Mouse (Mus musculus): ENCODE measurements around the gene Idh2. TPM values are rescaled to one million over a fixed set of nuclear protein-coding genes. Genes with fewer than 3 reads are reported as not detected.
A peak's percentile ranks its signal among the peaks of the same experiment; 100 is the strongest.

Gene Idh2
- total RNA-seq, 2 experiments from 2014 or later, result 51.5 to 63.4 TPM

DNA sequence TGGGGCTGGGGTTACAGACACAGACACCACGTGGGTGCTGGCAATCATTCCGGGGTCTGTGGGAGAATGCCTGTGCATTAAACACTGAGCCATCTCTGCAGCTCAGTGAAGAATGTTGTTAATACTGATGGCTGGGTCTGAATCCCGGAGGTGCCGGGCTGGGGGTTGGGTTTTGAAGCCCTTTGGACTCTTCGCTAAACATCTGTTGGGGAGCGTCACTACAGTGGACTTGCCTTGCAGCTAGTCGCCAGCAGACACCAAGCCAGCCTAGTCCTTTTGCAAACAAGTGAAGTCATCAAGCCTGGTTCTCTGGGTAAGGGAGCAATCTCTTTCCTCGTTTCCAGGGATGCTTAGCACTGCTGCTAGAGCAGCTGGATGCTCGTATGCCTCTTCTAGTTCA is 27.0 kb downstream of the Idh2 start:
- DNase-seq (ENCODE audit: low spot score in 2 of 2), result no peak

DNA sequence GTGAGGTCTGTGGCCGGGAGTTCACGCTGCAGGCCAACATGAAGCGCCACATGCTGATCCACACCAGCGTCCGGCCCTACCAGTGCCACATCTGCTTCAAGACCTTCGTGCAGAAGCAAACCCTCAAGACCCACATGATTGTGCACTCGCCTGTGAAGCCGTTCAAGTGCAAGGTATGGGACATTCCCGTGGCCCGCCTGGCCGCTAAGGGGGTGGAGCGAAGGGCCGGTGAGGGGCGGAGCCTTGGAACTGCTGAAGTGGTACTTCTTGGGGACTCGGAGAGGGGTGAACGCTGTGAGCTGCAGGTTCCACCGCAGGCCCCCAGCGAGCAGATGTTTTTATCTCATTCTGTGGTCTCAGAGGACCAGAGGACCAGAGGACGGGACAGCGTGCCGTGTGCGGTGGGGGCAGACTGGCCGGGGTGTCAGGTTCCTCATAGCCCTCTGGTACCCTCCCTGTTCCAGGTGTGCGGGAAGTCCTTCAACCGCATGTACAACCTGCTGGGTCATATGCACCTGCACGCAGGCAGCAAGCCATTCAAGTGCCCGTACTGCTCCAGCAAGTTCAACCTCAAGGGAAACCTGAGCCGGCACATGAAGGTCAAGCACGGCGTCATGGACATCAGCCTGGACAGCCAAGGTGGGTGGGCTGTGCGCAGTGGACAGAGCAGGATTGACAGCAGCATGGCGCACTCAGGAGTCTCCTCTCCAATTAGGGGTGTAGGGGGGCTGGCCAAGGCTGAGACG is 29.0 kb downstream of the Idh2 start:
- no peak for DNase-seq (ENCODE audit: low spot score in 2 of 2)

DNA sequence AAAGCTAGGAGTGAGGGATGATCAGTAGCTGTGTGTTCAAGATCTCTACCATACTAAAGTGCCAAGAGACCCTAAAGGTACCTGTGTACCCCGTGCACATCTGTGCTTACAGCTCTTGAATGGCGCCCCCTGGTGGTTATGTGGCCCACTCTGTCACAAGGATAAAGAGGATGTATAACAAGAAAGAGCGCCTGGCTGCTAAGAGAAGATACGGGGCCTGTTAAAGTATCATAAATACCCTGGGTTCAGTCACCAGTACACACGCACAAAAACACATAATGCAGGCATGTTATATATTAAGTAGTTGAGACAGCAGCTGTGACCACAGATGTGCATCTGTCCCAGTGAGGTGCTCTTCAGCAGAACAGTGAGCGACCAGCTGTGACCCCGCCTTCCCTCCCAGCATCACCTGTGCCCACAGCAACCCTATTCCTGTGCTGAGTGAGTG is 30.7 kb downstream of the Idh2 start:
- DNase-seq (ENCODE audit: low spot score in 2 of 2), result peak in 1 of 2 experiments; percentile 52

DNA sequence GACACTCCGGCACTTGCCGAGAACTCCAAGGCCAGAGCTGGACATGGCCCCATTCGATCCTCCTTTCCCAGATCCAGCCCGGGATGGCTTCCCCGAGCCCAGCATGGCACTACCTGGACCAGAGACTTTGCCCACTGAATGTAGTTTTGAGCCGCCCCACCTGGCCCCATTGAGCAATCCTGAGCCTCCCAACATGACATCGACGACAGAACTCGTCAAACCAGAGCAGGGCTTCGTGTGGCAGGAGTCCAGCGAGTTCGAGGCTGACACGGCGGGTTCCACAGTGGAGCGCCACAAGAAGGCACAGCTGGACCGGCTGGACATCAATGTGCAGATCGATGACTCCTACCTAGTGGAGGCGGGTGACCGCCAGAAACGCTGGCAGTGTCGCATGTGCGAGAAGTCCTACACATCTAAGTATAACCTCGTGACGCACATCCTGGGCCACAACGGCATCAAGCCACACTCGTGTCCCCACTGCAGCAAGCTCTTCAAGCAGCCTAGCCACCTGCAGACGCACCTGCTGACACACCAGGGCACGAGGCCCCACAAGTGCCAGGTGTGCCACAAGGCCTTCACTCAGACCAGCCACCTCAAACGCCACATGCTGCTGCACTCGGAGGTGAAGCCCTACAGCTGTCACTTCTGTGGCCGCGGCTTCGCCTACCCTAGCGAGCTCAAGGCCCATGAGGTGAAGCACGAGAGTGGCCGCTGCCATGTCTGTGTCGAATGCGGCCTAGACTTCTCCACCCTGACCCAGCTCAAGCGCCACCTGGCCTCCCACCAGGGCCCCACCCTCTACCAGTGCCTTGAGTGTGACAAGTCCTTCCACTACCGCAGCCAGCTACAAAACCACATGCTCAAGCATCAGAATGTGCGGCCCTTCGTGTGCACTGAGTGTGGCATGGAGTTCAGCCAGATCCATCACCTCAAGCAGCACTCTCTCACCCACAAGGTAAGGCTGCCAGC is 33.3 kb downstream of the Idh2 start:
- no peak for DNase-seq (ENCODE audit: low spot score in 2 of 2)

DNA sequence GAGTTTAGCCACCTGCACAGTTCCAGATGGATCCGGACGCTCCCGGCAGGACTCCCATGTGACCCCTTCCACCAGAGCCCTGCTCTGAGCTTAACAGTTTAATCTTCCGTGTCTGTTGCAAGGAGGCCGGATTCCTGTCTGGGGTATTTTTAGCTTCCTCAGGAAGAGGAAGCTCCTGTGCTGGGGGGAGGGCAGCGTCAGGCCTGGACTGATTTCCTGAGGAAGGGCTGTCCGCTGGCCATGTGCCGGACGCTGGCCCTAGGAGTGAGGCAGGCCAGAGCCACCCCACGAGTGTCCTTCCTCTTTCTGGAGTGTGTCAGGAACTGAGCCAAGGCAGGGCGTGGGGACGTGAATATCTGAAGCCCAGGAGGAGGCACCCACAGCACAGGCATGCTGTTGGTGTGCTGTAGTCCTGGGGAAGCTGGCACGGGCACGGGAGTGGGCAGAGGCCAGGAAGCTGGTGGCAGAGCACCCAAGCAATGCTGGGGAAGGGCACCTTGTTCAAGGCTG is 36.3 kb downstream of the Idh2 start:
- peak in 1 of 2 experiments; percentile 40 for DNase-seq (ENCODE audit: low spot score in 2 of 2)

DNA sequence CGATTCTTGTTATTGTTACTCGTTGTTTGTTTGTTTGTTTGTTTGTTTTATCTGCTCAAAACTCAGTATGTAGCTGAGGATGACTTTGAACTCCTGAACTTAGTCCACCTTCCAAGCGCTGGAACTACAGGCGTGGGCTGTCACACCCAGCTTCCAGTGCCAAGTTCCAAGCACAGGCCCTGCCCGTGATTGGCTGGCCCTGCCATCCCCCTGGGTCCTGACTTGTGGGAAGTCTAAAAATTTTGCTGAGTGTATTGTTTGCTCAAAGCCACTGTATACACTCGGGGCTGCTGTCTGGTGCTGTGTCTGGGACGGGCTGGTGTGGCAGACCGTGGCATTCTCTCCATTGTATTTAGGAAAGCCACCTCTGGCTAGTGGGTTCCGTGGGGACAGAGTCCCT is 37.4 kb downstream of the Idh2 start:
- no peak for DNase-seq (ENCODE audit: low spot score in 2 of 2)

DNA sequence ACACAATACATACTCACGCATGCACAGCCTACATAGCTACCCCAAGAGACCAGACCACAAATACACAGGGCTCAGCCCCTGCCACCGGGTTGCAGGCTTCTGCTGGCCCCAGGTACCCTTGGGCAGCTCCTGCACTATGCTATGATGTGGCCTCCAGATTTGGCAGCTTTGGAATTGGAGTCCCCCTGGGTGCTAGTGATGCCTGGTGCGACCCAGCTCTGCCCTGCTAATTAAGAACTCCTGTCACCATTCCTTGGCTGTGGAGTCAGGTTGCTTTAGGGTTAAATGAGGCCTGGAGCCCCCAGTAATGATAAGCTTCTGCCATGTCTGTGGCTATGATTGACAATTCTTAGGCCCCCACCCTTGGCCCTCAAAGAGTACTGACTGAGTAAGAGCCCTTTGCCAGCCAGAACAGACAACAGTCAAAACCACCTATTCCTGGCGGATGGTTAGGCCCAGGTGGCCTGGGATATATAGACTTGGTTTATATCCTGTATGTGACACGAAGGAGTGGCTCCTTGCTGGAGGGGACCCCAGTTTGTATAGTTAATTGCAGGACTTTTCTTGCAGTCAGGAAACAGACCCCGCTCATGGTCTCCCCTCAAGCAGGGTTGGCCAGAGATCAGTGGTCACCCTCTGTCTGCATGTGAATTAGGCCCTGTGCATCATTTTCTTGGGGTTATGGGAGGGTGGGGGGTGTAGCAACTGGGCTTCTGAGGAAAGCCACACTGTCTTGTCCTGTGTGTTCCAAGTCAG is 38.1 kb downstream of the Idh2 start:
- DNase-seq (ENCODE audit: low spot score in 2 of 2), result no peak

DNA sequence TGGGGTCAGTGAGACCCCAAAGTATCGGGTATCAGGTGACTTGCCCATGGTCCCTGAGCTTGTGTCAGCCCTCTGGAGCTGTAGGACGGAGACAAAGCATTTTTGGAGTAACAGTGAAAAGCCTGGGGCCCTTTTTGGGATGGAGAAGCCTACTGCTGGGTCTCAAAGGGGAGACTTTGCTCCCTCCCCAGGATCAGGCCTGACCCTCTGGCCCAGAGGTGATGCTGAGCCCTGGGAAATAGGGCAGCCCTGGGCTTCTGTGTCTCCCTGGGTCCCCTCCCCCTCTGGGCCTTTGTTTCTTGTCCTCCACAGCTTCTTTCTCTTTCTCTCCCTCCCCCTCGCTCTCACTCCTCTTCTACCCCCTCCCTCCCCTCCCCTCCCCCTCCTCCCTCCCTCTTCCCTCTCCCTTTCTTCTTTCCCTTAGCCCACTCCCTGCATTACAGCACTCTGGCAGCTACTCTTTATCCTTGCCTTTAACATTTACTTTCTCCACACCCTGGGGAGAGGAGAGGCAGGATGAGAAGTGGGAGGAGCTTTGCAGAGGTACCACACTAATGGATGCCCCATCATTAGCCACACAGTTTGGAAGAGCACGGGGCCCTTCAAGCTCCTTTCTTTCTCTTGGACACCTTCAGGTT is 39.1 kb downstream of the Idh2 start:
- DNase-seq (ENCODE audit: low spot score in 2 of 2), result no peak

DNA sequence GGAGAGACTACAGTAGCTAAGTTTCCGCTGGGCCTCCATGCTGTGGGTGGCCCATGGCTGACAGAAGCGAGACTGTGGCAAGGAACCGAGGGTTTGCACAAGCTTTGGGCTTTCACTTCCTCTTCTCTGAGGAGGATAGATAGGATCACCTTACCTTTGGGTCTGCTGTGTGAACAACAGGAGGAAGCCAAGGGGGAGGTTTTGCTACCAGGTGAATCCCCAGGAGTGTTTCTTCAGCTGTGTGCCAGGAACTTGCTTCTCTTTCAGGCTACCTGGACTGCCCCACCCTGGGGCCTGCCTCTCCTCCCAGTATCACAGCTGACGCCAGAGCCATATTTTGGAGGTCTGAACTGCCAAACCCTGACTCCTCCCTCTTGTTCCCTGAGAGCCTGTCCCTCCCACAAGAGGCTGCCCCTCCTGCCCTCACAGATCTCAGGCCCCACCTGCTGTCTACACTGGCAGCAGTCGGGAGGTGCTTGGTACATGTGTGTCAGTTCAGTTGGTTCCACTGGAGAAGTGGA is 40.2 kb downstream of the Idh2 start:
- no peak for DNase-seq (ENCODE audit: low spot score in 2 of 2)

DNA sequence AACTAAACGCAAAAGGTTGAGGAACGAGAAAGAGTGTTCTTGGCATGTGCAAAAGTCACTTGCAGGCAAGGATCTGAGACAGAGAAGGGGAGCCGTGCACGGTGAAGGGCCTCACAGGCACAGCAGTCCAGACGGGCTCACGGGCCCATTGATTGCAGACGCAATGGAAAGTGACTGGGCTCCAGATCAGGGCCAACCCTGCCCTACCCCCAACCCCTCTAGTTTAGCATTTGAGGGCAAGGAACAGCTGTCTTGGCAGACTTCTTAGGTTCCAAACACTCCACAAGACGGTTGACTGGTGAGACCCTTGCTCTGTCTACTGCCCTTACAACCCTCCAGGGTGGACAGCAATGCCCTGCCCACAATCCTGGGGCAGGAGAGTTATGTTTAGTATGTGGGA is 41.7 kb downstream of the Idh2 start:
- no peak for DNase-seq (ENCODE audit: low spot score in 2 of 2)

DNA sequence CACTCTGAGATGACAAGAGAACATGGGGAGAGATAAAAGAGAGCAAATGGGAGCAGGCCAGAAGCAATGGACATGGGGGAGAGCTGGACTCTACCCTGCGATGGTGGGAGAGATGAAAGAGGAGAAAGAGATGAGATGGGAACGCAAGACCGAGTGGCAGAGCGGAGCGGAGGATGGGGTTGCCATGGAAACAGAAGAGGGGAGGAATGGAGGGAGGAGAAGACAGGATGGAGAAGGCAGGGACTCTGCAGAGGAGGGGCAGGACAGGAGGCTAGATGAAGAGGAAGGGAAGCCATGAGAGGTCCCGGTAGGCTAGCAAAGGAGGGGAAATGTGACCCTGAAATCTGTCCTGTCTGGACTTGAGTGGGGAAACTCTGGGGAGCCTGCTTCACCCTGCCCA is 42.9 kb downstream of the Idh2 start:
- peak; percentile 51 to 71 for DNase-seq (ENCODE audit: low spot score in 2 of 2)

DNA sequence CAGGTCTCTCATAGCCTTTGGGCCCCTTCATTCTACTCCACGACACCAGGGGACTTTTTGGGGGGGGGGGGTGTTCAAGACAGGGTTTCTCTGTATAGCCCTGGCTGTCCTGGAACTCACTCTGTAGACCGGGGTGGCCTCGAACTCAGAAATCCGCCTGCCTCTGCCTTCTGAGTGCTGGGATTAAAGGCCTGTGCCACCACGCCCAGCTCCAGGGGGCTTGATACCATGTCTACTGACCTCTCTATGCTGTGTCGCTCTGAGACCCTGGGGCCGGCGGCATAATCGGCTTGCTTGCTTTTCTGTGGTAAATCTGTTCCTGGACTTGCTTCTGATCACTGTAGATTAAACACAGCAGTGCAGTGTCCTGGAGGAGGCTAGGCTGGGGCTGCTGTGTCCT is 44.0 kb downstream of the Idh2 start:
- DNase-seq (ENCODE audit: low spot score in 2 of 2), result no peak

DNA sequence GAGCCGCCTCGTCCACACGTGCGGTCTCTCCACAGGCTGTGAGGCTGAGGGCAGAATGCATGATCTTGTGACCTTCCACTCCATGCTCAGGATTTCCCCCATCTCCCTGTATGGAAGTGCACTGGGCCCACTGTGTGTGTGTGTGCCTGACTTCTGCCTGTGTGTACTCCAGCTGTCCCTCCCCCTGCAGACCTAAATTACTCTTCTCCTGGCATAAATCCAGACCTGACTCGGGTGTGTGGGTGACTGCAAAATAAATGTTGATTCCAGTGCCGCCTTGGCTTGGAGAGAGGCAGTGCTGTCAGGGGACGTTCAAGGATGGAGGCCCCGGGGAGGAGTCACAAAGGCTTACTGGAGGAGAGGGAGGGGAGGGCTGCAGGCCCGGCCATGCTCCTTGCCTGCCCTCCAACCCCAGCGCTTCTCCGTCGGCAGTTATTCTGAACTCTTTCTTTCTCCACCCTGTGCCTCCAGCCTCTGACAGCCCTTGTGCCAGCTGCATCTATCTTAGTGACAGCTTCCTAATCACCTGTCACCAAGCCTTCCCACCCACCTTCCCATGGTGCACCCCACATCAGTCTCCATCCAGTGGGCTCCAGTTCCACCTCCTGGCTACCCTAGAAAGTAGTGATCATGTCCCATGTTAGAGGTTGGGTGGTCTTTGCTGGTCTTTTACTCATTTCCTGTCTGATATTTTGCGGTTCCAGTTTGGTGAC is 45.4 kb downstream of the Idh2 start:
- peak; percentile 49 to 73 for DNase-seq (ENCODE audit: low spot score in 2 of 2)

DNA sequence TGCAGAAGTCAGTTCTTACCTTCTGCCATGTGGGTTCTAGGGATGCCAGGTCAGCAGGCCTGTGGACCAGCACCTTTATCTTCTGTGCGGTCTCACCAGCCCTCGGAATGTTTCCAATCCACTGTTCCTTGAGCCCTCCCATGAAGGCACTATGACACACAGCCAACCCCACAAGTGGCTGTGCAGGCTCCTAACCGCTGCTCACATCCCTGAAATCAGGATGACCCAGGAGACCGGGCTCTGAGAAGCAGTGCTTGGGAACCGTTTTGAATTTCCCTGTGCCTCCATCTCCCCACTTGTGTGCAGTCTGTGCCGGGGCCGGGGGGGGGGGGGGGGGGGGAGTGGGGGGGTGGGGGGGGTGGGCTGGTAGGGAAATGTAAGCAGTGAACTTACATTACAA is 46.9 kb downstream of the Idh2 start:
- no peak for DNase-seq (ENCODE audit: low spot score in 2 of 2)

DNA sequence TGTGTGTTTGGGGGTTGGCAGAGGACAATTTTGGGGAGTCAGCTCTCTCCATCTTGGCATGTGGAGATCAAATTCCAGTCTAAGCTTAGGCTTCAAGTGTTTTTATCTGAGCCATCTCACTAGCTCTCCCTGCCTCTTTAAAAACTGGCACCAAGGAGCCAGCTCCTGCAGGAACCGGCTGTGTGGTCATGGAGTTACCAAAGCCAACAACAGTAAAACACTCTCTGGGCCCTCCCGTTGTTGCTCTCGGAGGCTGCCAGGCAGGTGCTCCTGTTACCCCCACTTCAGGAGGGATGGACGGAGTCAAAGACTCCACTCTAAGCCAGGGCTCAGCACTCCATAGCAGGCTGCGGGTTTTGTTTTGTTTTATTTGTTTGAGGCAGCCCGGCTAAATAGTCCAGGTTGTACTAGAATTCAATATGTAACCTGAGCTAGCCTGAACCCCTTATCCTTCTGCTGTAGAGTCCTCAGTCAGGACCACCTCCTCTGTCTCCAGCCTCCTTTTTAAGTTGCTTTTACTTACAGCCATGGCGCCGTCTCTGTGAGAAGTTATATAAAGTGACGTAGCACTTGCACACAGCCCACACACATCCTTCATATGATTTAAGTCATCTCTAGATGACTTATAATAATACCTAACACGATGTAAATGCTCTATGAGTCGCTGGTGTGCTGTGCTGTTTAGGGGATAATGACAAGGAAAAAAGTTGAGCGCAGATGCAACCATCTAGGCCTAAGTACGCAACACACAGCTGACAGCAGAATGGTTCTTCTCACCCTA is 48.3 kb downstream of the Idh2 start:
- DNase-seq (ENCODE audit: low spot score in 2 of 2), result no peak

DNA sequence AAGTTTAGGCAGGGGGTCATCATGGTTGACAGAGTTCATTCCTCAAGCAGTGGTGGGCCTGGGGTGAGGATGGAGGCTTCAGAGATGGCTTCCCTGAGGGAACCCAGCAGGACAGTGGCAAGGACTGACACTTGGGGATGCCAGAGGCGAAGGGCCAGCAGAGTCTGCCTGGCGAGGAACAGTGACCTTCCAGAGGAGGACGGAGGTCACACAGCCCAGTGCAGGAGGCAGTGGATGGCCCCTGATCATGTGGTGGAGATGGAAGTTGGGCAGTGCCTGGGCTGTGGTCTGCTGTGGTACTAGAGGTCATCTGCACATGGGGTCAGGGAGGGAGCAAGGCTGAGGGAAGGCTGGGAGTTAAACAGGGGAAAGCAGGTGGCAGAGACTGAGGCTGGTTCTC is 49.9 kb downstream of the Idh2 start:
- no peak for DNase-seq (ENCODE audit: low spot score in 2 of 2)

DNA sequence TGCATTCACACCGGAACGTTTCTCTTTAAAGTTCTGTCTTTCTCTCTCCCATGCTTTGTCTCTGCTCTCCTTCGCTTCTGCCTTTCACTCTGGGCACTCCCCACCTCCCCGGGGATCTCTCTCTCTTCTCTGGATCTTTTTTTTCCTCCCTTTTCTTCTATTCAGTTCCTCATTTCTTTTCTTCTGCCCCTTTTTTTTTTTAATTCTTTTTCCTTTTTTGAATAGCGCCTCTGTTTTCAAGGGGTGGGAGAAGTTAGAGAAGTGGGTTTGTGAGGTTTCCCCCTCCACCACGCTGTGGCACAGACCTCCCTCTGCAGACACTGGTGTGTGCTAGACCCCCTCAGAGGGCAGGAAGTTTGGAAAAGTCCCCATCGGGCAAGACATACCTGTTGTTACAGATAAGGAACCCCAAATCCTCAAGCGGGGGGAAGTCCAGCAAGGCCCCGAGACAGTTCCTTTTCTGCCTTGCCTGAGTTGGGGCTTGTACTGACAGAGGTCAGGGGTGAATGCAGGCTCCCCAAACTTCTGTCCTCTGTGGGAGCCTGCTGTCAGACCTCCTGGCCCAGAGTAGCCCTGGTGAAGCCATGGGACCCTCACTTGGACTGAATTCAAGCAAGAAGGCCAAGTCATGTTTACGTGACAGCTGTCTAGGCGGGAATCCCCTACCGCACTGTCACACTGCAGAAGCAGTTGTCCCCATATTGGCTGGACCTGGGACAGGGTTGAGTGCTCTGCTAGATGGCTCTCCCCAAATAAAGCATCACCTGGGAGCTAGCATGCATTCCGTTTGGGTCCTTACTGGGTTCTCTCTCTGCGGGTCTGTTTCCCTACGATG is 51.1 kb downstream of the Idh2 start:
- no peak for DNase-seq (ENCODE audit: low spot score in 2 of 2)

DNA sequence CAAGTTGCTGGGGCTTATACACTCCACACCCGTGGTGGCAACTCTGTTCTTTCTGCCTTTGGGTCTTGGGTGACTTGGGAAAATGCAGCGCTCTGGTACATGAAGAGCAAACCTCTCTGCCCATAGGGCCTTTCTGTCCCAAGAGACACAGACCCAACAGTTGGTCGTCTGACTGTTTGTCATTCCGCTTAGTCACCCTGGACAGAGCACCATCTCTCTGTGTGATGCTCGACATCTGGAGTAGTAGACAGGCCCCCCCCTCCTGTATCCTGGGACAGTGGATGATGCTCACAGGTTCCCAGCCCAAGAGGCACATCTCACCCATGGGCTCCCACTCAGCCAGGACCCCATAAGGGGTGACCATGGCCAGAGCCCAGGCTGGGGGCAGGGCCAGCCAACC is 51.9 kb downstream of the Idh2 start:
- DNase-seq (ENCODE audit: low spot score in 2 of 2), result no peak

All from left cerebral cortex, adult 18-20 months (tissue).